ENCODE assay signal across 8 mouse cellular contexts in genomic region chr5:31094799-31095691, GRCm38 (mm10). TPM values are rescaled to one million over a fixed set of nuclear protein-coding genes. Genes with fewer than 3 reads are reported as not detected.
A peak's percentile ranks its signal among the peaks of the same experiment; 100 is the strongest.
DNase-seq lines count a peak whose midpoint lies in the region; ATAC-seq and TF ChIP-seq lines count a peak whose summit lies in the region.

No protein-coding gene starts in this region.

- peaks cover 10% of the 10 kb centered on the region for H3K9me3 ChIP-seq in CH12.LX (replicated peaks; ENCODE audit: low read length)
- H3K9me3 ChIP-seq in hindbrain, embryonic 15.5 days: no peaks in the 10 kb centered on the region
- no peaks in the 10 kb centered on the region for H3K9me3 ChIP-seq in limb, embryonic 13.5 days
- no peaks in the 10 kb centered on the region for H3K9me3 ChIP-seq in midbrain, embryonic 11.5 days (ENCODE audit: control insufficient read depth, low read length)

- ATAC-seq in hindbrain, embryonic 15.5 days (ENCODE audit: low FRiP score, low read depth): no peak
- no peak for ATAC-seq in limb, embryonic 13.5 days (ENCODE audit: low FRiP score, low read depth)
- ATAC-seq in midbrain, embryonic 11.5 days (ENCODE audit: low FRiP score): peak; percentile 33; the same call in 1 of the 2 replicates

- peak in 1 of 2 experiments; percentile 27; a peak in 2 of 4 replicates for TF ChIP-seq CTCF in CH12.LX (conservative IDR thresholded peaks at IDR 0.05 in 1 of 2, IDR thresholded peaks at IDR 0.05 in 1 of 2; ENCODE audit: low read depth in 2 of 2, low read length in 2 of 2)

- peak overlapping the region; percentile 30 to 44 (median 32) for H3K4me3 ChIP-seq in CH12.LX (replicated peaks in 1 of 3; ENCODE audit: low read depth in 2 of 3, low read length in 2 of 3, poor library complexity in 1 of 3)
- H3K4me3 ChIP-seq in hindbrain, embryonic 15.5 days: peak overlapping the region; percentile 49
- peak overlapping the region; percentile 23 for H3K4me3 ChIP-seq in limb, embryonic 13.5 days
- H3K4me3 ChIP-seq in midbrain, embryonic 11.5 days (ENCODE audit: low read depth, low read length): peak overlapping the region; percentile 15

- in situ Hi-C loops in CH12.LX (cut with MboI; ENCODE audit: low pct_ligation_motif_present, low pct_unique_long_range_greater_than_20kb, low sequenced_read_pairs): no loop called here

- TF ChIP-seq POLR2A in CH12.LX (IDR thresholded peaks at IDR 0.05; ENCODE audit: low read depth, low read length): no peak

- peak overlapping the region; percentile 82 for H3K4me2 ChIP-seq in CH12.LX (ENCODE audit: insufficient read depth, low read depth, poor library complexity, severe bottlenecking)
- H3K4me2 ChIP-seq in hindbrain, embryonic 15.5 days: peak overlapping the region; percentile 57
- H3K4me2 ChIP-seq in limb, embryonic 13.5 days (replicated peaks): peak overlapping the region; percentile 79
- H3K4me2 ChIP-seq in midbrain, embryonic 11.5 days: peak overlapping the region; percentile 34

- H3K27me3 ChIP-seq in CH12.LX (replicated peaks): peaks cover 81% of the 10 kb centered on the region
- H3K27me3 ChIP-seq in hindbrain, embryonic 15.5 days: peaks cover 67% of the 10 kb centered on the region
- H3K27me3 ChIP-seq in limb, embryonic 13.5 days: peaks cover 96% of the 10 kb centered on the region
- H3K27me3 ChIP-seq in midbrain, embryonic 11.5 days (ENCODE audit: control insufficient read depth, insufficient read depth, low read length): peaks cover 69% of the 10 kb centered on the region

- H3K9ac ChIP-seq in CH12.LX (ENCODE audit: insufficient read depth, low read depth): no peak overlapping the region
- no peak overlapping the region for H3K9ac ChIP-seq in hindbrain, embryonic 15.5 days
- H3K9ac ChIP-seq in limb, embryonic 13.5 days: 0 out of 2 replicates have a peak overlapping the region, but pooled peaks have one; percentile 13
- no peak overlapping the region for H3K9ac ChIP-seq in midbrain, embryonic 11.5 days (ENCODE audit: low read length)

- H3K4me1 ChIP-seq in CH12.LX (ENCODE audit: control insufficient read depth in 1 of 2, insufficient read depth in 2 of 2): peaks cover 7 to 22% of the 10 kb centered on the region in 2 experiments
- peaks cover 42% of the 10 kb centered on the region for H3K4me1 ChIP-seq in hindbrain, embryonic 15.5 days (replicated peaks)
- peaks cover 34% of the 10 kb centered on the region for H3K4me1 ChIP-seq in limb, embryonic 13.5 days
- peaks cover 20% of the 10 kb centered on the region for H3K4me1 ChIP-seq in midbrain, embryonic 11.5 days (ENCODE audit: control insufficient read depth, insufficient read depth, low read length)

- dilution Hi-C loops in CH12.LX (cut with MboI; ENCODE audit: extremely low pct_ligation_motif_present, extremely low pct_unique_long_range_greater_than_20kb, low sequenced_read_pairs): no loop called here

- no peaks in the 10 kb centered on the region for H3K36me3 ChIP-seq in CH12.LX (replicated peaks in 1 of 2; ENCODE audit: control insufficient read depth in 1 of 2, insufficient read depth in 1 of 2, low read length in 1 of 2)
- H3K36me3 ChIP-seq in hindbrain, embryonic 15.5 days: no peaks in the 10 kb centered on the region
- no peaks in the 10 kb centered on the region for H3K36me3 ChIP-seq in limb, embryonic 13.5 days
- no peaks in the 10 kb centered on the region for H3K36me3 ChIP-seq in midbrain, embryonic 11.5 days (ENCODE audit: control insufficient read depth, insufficient read depth, low read length)

- TF ChIP-seq RAD21 in CH12.LX (IDR thresholded peaks at IDR 0.05; ENCODE audit: low read depth, low read length): no peak

- no peaks in the 10 kb centered on the region for H3K79me2 ChIP-seq in CH12.LX (replicated peaks; ENCODE audit: control insufficient read depth, extremely low read depth, insufficient read depth, poor library complexity, severe bottlenecking)

- DNase-seq in CH12.LX (ENCODE audit: extremely low read depth): peak; percentile 81
- peak; percentile 73 for DNase-seq in adrenal gland, postnatal 14 days
- DNase-seq in frontal cortex, postnatal 36 days (ENCODE audit: low spot score in 2 of 2): peak; percentile 60 to 65
- DNase-seq in midbrain, embryonic 11.5 days (ENCODE audit: low spot score, missing footprints): peak; percentile 93
- peak; percentile 73 to 77 for DNase-seq in spleen, postnatal 36 days (ENCODE audit: low spot score in 2 of 2)
- no peak for DNase-seq in cerebellum, adult 9-10 months

- under 1% methylated on average over 59 of the region's 59 CpGs for WGBS in hindbrain, embryonic 15.5 days
- WGBS in limb, embryonic 13.5 days: under 1% methylated on average over 59 of the region's 59 CpGs
- WGBS in midbrain, embryonic 11.5 days: under 1% methylated on average over 59 of the region's 59 CpGs

- no peak overlapping the region for H3K27ac ChIP-seq in CH12.LX (ENCODE audit: insufficient read depth, low read depth)
- H3K27ac ChIP-seq in hindbrain, embryonic 15.5 days (replicated peaks): no peak overlapping the region
- no peak overlapping the region for H3K27ac ChIP-seq in limb, embryonic 13.5 days
- no peak overlapping the region for H3K27ac ChIP-seq in midbrain, embryonic 11.5 days (ENCODE audit: low read depth, low read length)

- peak; percentile 49; the same call in 1 of the 2 replicates for TF ChIP-seq EP300 in CH12.LX (IDR thresholded peaks at IDR 0.05; ENCODE audit: low read length)

TF ChIP-seq in CH12.LX, 34 proteins besides CTCF, POLR2A, EP300 and RAD21 (continues in another document):
- TF ChIP-seq CHD1 (IDR thresholded peaks at IDR 0.05; ENCODE audit: low read depth, low read length) (no peak), UBTF (IDR thresholded peaks at IDR 0.05; ENCODE audit: low read depth, low read length) (0 out of 2 replicates have a peak, but pooled peaks have one; percentile 33), TBP (conservative IDR thresholded peaks at IDR 0.05; ENCODE audit: low read depth, low read length) (no peak), MEF2A (IDR thresholded peaks at IDR 0.05; ENCODE audit: borderline replicate concordance, low read depth, low read length) (peak; percentile 70; the same call in 1 of the 2 replicates), ELF1 (IDR thresholded peaks at IDR 0.05; ENCODE audit: low read depth, low read length) (peak; percentile 55; the same call in 1 of the 2 replicates), ZMIZ1 (IDR thresholded peaks at IDR 0.05; ENCODE audit: low read depth, low read length) (no peak), POLR2AphosphoS2 (IDR thresholded peaks at IDR 0.05; ENCODE audit: low read depth, low read length) (no peak), BHLHE40 (IDR thresholded peaks at IDR 0.05; ENCODE audit: low read depth, low read length) (peak; percentile 98), ZC3H11A (IDR thresholded peaks at IDR 0.05; ENCODE audit: low read depth, low read length) (no peak), IRF4 (IDR thresholded peaks at IDR 0.05; ENCODE audit: low read depth, low read length) (peak; percentile 66), MXI1 (IDR thresholded peaks at IDR 0.05; ENCODE audit: low read depth, low read length) (peak; percentile 58; the same call in 1 of the 2 replicates), MAZ (IDR thresholded peaks at IDR 0.05; ENCODE audit: low read depth, low read length) (peak; percentile 62), NRF1 (IDR thresholded peaks at IDR 0.05; ENCODE audit: low read depth, low read length) (0 out of 2 replicates have a peak, but pooled peaks have one; percentile 14)

RNA-seq across cellular contexts. Expression of gene Dnajc5g, which starts 11.0 kb away (rescaled TPM):
- not detected in 2 replicates for total RNA-seq in CH12.LX (2012; rRNA removed)
- not detected in 2 replicates for total RNA-seq in CH12.LX (2014; rRNA removed)
- not detected in 2 replicates for polyA plus RNA-seq in CH12.LX (2012; ENCODE audit: insufficient read length, low read depth)
- total RNA-seq in adrenal gland, postnatal 14 days (2021): not detected in 2 replicates
- not detected in 2 replicates for polyA plus RNA-seq in hindbrain, embryonic 15.5 days (2015; fragmentation: Nextera tagmentation; extraction: Ambion mirVana)
- not detected in 2 replicates for polyA plus RNA-seq in limb, embryonic 13.5 days (2015; fragmentation: Nextera tagmentation; extraction: Ambion mirVana)
- not detected in 2 replicates for polyA plus RNA-seq in midbrain, embryonic 11.5 days (2014; fragmentation: Nextera tagmentation; extraction: Ambion mirVana)

RNA-seq across cellular contexts. Expression of gene Slc30a3, which starts 13.0 kb away (rescaled TPM):
- not detected in 2 replicates for total RNA-seq in CH12.LX (2012; rRNA removed)
- total RNA-seq in CH12.LX (2014; rRNA removed): not detected in 2 replicates
- polyA plus RNA-seq in CH12.LX (2012; ENCODE audit: insufficient read length, low read depth): not detected in 2 replicates
- 0.49 and 0.74 TPM in 2 replicates for total RNA-seq in adrenal gland, postnatal 14 days (2021)
- polyA plus RNA-seq in hindbrain, embryonic 15.5 days (2015; fragmentation: Nextera tagmentation; extraction: Ambion mirVana): 36.2 and 46.7 TPM in 2 replicates
- polyA plus RNA-seq in limb, embryonic 13.5 days (2015; fragmentation: Nextera tagmentation; extraction: Ambion mirVana): 0.38 and 0.57 TPM in 2 replicates
- polyA plus RNA-seq in midbrain, embryonic 11.5 days (2014; fragmentation: Nextera tagmentation; extraction: Ambion mirVana): 6.9 and 7.2 TPM in 2 replicates

RNA-seq across cellular contexts. Expression of gene Trim54, which starts 21.5 kb away (rescaled TPM):
- not detected in 2 replicates for total RNA-seq in CH12.LX (2012; rRNA removed)
- total RNA-seq in CH12.LX (2014; rRNA removed): not detected in 2 replicates
- polyA plus RNA-seq in CH12.LX (2012; ENCODE audit: insufficient read length, low read depth): not detected in 2 replicates
- not detected in 2 replicates for total RNA-seq in adrenal gland, postnatal 14 days (2021)
- not detected in 2 replicates for polyA plus RNA-seq in hindbrain, embryonic 15.5 days (2015; fragmentation: Nextera tagmentation; extraction: Ambion mirVana)
- polyA plus RNA-seq in limb, embryonic 13.5 days (2015; fragmentation: Nextera tagmentation; extraction: Ambion mirVana): 7.2 and 8.1 TPM in 2 replicates
- not detected in 2 replicates for polyA plus RNA-seq in midbrain, embryonic 11.5 days (2014; fragmentation: Nextera tagmentation; extraction: Ambion mirVana)

RNA-seq across cellular contexts. Expression of gene Cad, which starts 40.5 kb away (rescaled TPM):
- 106 and 135 TPM in 2 replicates for total RNA-seq in CH12.LX (2012; rRNA removed)
- 43.1 and 44.3 TPM in 2 replicates for total RNA-seq in CH12.LX (2014; rRNA removed)
- polyA plus RNA-seq in CH12.LX (2012; ENCODE audit: insufficient read length, low read depth): 108 and 123 TPM in 2 replicates
- total RNA-seq in adrenal gland, postnatal 14 days (2021): 31.0 and 37.3 TPM in 2 replicates
- polyA plus RNA-seq in hindbrain, embryonic 15.5 days (2015; fragmentation: Nextera tagmentation; extraction: Ambion mirVana): 15.7 and 16.9 TPM in 2 replicates
- polyA plus RNA-seq in limb, embryonic 13.5 days (2015; fragmentation: Nextera tagmentation; extraction: Ambion mirVana): 30.0 and 33.7 TPM in 2 replicates
- polyA plus RNA-seq in midbrain, embryonic 11.5 days (2014; fragmentation: Nextera tagmentation; extraction: Ambion mirVana): 20.5 and 22.2 TPM in 2 replicates

RNA-seq across cellular contexts. Expression of gene Ucn, which starts 43.6 kb away (rescaled TPM):
- total RNA-seq in CH12.LX (2012; rRNA removed) (not detected in 2 replicates), CH12.LX (2014; rRNA removed) (not detected in 2 replicates)
- polyA plus RNA-seq in CH12.LX (2012; ENCODE audit: insufficient read length, low read depth): not detected in 2 replicates
- not detected in 2 replicates for total RNA-seq in adrenal gland, postnatal 14 days (2021)
- not detected in 2 replicates for polyA plus RNA-seq in hindbrain, embryonic 15.5 days (2015; fragmentation: Nextera tagmentation; extraction: Ambion mirVana)
- not detected in 2 replicates for polyA plus RNA-seq in limb, embryonic 13.5 days (2015; fragmentation: Nextera tagmentation; extraction: Ambion mirVana)
- polyA plus RNA-seq in midbrain, embryonic 11.5 days (2014; fragmentation: Nextera tagmentation; extraction: Ambion mirVana): not detected in 2 replicates
